Mouse (Mus musculus) stomach, embryonic 14.5 days (tissue): ENCODE measurements around the gene Usp6nl. TPM values are rescaled to one million over a fixed set of nuclear protein-coding genes. Genes with fewer than 3 reads are reported as not detected.

Experiments
- ATAC-seq: fragments of 200-750 bp; cut with Nextera tagmentation; 2 replicates; pipeline ENCODE4 v1.8.0; 2017; ENCODE audit warnings: low read depth, moderate TSS enrichment; ENCODE audit not compliant: insufficient number of reproducible peaks, insufficient read depth, low FRiP score
- H3K27ac ChIP-seq: fragments of 300-500 bp; sonication (generic); 2 replicates; pipeline ENCODE4 v1.5.1; 2014; ENCODE audit warnings: mild to moderate bottlenecking, low read length, moderate library complexity, mixed read lengths
- H3K27me3 ChIP-seq: fragments of 300-500 bp; sonication (generic); 2 replicates; pipeline ENCODE4 v1.6.1; 2014; ENCODE audit warnings: low read length, control low read depth, mixed read lengths; ENCODE audit not compliant: control insufficient read depth, insufficient read depth
- H3K36me3 ChIP-seq: fragments of 300-500 bp; sonication (generic); 2 replicates; pipeline ENCODE4 v1.6.1; 2014; ENCODE audit warnings: mild to moderate bottlenecking, control low read depth, low read length, moderate library complexity, mixed read lengths; ENCODE audit not compliant: control insufficient read depth, insufficient read depth
- H3K4me1 ChIP-seq: fragments of 300-500 bp; sonication (generic); 2 replicates; pipeline ENCODE4 v1.6.1; 2014; ENCODE audit warnings: low read length, control low read depth, mixed read lengths; ENCODE audit not compliant: control insufficient read depth, insufficient read depth
- H3K4me2 ChIP-seq: fragments of 300-500 bp; sonication (generic); replicated peaks from 2 replicates; pipeline ENCODE4 v1.6.1; 2014; ENCODE audit warnings: low read depth, low read length, control low read depth
- H3K4me3 ChIP-seq: fragments of 300-500 bp; sonication (generic); 2 replicates; pipeline ENCODE4 v1.5.1; 2014; ENCODE audit warnings: low read depth, low read length, control low read depth
- H3K9ac ChIP-seq: fragments of 300-500 bp; sonication (generic); replicated peaks from 2 replicates; pipeline ENCODE4 v1.6.1; 2014; ENCODE audit warnings: low read depth, mild to moderate bottlenecking, control low read depth, low read length, moderate library complexity, mixed read lengths
- H3K9me3 ChIP-seq: fragments of 300-500 bp; sonication (generic); 2 replicates; pipeline ENCODE4 v1.6.1; 2016; ENCODE audit warnings: low read depth, low read length, control low read depth; ENCODE audit not compliant: control insufficient read depth
- WGBS: fragments of 180-500 bp; shearing (Covaris S2); extraction: QIAGEN DNeasy Blood & Tissue Kit; methylation state at CpG from one replicate; pipeline ENCODE4 v1.1.7; 2014; 5-methylcytosine and 5-hydroxymethylcytosine counted together
- polyA plus RNA-seq: library from polyadenylated mRNA; unstranded; fragments of >200 nt; fragmentation: Nextera tagmentation; extraction: Ambion mirVana; gene quantifications from 2 replicates; pipeline ENCODE4 v1.2.1, GENCODE M21; 2014

Usp6nl gene
- polyA plus RNA-seq, 1 experiment from 2014 or later = 12.9 TPM

- Histone ChIP-seq H3K9me3 (no peaks in the 10 kb centered on the region), H3K27ac (no peak overlapping the region), H3K4me2 (no peak overlapping the region), H3K4me1 (no peaks in the 10 kb centered on the region), H3K4me3 (no peak overlapping the region), H3K36me3 (no peaks in the 10 kb centered on the region), H3K27me3 (no peaks in the 10 kb centered on the region), H3K9ac (no peak overlapping the region)
- 55% methylated on average over 3 of the region's 3 CpGs for WGBS
- ATAC-seq = no peak
Measured at GRCm38 (mm10) chr2:6389162-6389561, 66.7 kb downstream of the Usp6nl start.

- no peak overlapping the region for H3K9ac ChIP-seq
- H3K27me3 ChIP-seq = no peaks in the 10 kb centered on the region
- no peak overlapping the region for H3K4me3 ChIP-seq
- H3K36me3 ChIP-seq = no peaks in the 10 kb centered on the region
- H3K9me3 ChIP-seq = no peaks in the 10 kb centered on the region
- WGBS = 39% methylated on average over 2 of the region's 3 CpGs
- no peak overlapping the region for H3K4me2 ChIP-seq
- ATAC-seq = no peak
- no peak overlapping the region for H3K27ac ChIP-seq
- peaks cover under 1% of the 10 kb centered on the region; the same call in 1 of the 2 replicates for H3K4me1 ChIP-seq
Measured at GRCm38 (mm10) chr2:6391261-6391660, 68.8 kb downstream of the Usp6nl start.

GRCm38 (mm10) chr2:6391940-6392339 is 69.5 kb downstream of the Usp6nl start:
- no peaks in the 10 kb centered on the region for H3K36me3 ChIP-seq
- no peak overlapping the region for H3K9ac ChIP-seq
- ATAC-seq = no peak
- 65% methylated on average over 6 of the region's 6 CpGs for WGBS
- H3K4me1 ChIP-seq = peaks cover 4% of the 10 kb centered on the region; the same call in 1 of the 2 replicates
- H3K4me2 ChIP-seq = no peak overlapping the region
- H3K4me3 ChIP-seq = no peak overlapping the region
- H3K27ac ChIP-seq = no peak overlapping the region
- H3K27me3 ChIP-seq = no peaks in the 10 kb centered on the region
- H3K9me3 ChIP-seq = no peaks in the 10 kb centered on the region

GRCm38 (mm10) chr2:6395851-6396625 is 73.6 kb downstream of the Usp6nl start:
- Histone ChIP-seq H3K4me2 (no peak overlapping the region), H3K4me3 (no peak overlapping the region), H3K4me1 (peaks cover 8% of the 10 kb centered on the region; the same call in 1 of the 2 replicates), H3K27ac (no peak overlapping the region), H3K9me3 (no peaks in the 10 kb centered on the region), H3K9ac (no peak overlapping the region), H3K27me3 (no peaks in the 10 kb centered on the region), H3K36me3 (peaks cover 4% of the 10 kb centered on the region)
- 67% methylated on average over 7 of the region's 7 CpGs for WGBS
- ATAC-seq = no peak

- no peak for ATAC-seq
- 53% methylated on average over 1 of the region's 1 CpGs for WGBS
- peaks cover 8% of the 10 kb centered on the region; the same call in 1 of the 2 replicates for H3K4me1 ChIP-seq
- H3K27ac ChIP-seq = no peak overlapping the region
- peaks cover 4% of the 10 kb centered on the region for H3K36me3 ChIP-seq
- H3K27me3 ChIP-seq = no peaks in the 10 kb centered on the region
- no peak overlapping the region for H3K9ac ChIP-seq
- H3K9me3 ChIP-seq = no peaks in the 10 kb centered on the region
- no peak overlapping the region for H3K4me3 ChIP-seq
- H3K4me2 ChIP-seq = no peak overlapping the region
Measured at GRCm38 (mm10) chr2:6396626-6397146, 74.2 kb downstream of the Usp6nl start.

- WGBS = 40% methylated on average over 3 of the region's 3 CpGs
- H3K27me3 ChIP-seq = no peaks in the 10 kb centered on the region
- no peak overlapping the region for H3K4me3 ChIP-seq
- H3K36me3 ChIP-seq = peaks cover 4% of the 10 kb centered on the region
- H3K9ac ChIP-seq = no peak overlapping the region
- H3K27ac ChIP-seq = no peak overlapping the region
- ATAC-seq = no peak
- H3K4me2 ChIP-seq = no peak overlapping the region
- peaks cover 8% of the 10 kb centered on the region; the same call in 1 of the 2 replicates for H3K4me1 ChIP-seq
- no peaks in the 10 kb centered on the region for H3K9me3 ChIP-seq
Measured at GRCm38 (mm10) chr2:6397166-6397565, 74.7 kb downstream of the Usp6nl start.

GRCm38 (mm10) chr2:6398826-6399225 is 76.4 kb downstream of the Usp6nl start:
- Histone ChIP-seq H3K4me1 (peaks cover 10% of the 10 kb centered on the region; the same call in 1 of the 2 replicates), H3K4me2 (no peak overlapping the region), H3K27me3 (no peaks in the 10 kb centered on the region), H3K4me3 (no peak overlapping the region), H3K36me3 (peaks cover 4% of the 10 kb centered on the region), H3K27ac (no peak overlapping the region), H3K9ac (no peak overlapping the region), H3K9me3 (no peaks in the 10 kb centered on the region)
- no peak for ATAC-seq
- 55% methylated on average over 6 of the region's 6 CpGs for WGBS

GRCm38 (mm10) chr2:6401039-6401438 is 78.6 kb downstream of the Usp6nl start:
- 87% methylated on average over 10 of the region's 10 CpGs for WGBS
- Histone ChIP-seq H3K4me2 (no peak overlapping the region), H3K27ac (no peak overlapping the region), H3K9me3 (no peaks in the 10 kb centered on the region), H3K27me3 (no peaks in the 10 kb centered on the region), H3K4me3 (no peak overlapping the region), H3K9ac (no peak overlapping the region), H3K4me1 (peaks cover 10% of the 10 kb centered on the region; the same call in 1 of the 2 replicates), H3K36me3 (peaks cover 4% of the 10 kb centered on the region)
- no peak for ATAC-seq
